Mouse (Mus musculus): ENCODE measurements at regions not wholly inside any gene's neighbourhood (a gene's known extent, or its start where the extent isn't known, plus 50 kb on each side); places are given as distances from the start of the nearest gene placed in this dataset.

DNA sequence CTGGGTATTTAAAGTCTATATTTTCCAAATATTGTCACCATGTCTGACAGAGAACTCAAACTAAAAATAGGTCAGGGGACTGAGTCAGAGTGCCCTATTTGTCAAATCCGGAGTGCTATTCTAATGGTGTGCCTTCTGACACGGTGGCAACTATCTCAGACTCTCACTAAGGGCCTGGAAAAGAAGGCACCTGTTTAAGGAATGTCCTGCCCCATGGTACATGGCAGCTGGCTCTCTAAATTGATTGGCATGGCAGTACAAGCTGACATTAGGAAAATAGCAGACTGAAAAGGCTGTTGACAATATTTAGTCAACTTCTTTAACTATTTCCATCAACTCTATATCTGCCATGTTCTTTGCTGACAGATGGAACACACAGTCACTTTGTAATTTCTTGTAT is 405.1 kb upstream of the A1bg start:
- Histone ChIP-seq H3K36me3 (ENCODE audit: control insufficient read depth, insufficient read depth, low read length) (no peaks in the 10 kb centered on the region), H3K4me1 (replicated peaks; ENCODE audit: control insufficient read depth, insufficient read depth, low read length) (no peaks in the 10 kb centered on the region), H3K27ac (ENCODE audit: control insufficient read depth, insufficient read depth, low read length) (no peak overlapping the region), H3K4me3 (ENCODE audit: control insufficient read depth, insufficient read depth, low read length) (no peak overlapping the region), H3K27me3 (ENCODE audit: control insufficient read depth, insufficient read depth, low read length) (no peaks in the 10 kb centered on the region)
- WGBS: 92% methylated on average over 2 of the region's 2 CpGs
- no peak for TF ChIP-seq POLR2A (IDR thresholded peaks at IDR 0.05; ENCODE audit: control insufficient read depth, extremely low read depth, insufficient read depth, low read length, poor library complexity)
- no peak for TF ChIP-seq CTCF (IDR thresholded peaks at IDR 0.05; ENCODE audit: borderline replicate concordance, control insufficient read depth, extremely low read depth, insufficient read depth, low read length, poor library complexity)
- DNase-seq: no peak

DNA sequence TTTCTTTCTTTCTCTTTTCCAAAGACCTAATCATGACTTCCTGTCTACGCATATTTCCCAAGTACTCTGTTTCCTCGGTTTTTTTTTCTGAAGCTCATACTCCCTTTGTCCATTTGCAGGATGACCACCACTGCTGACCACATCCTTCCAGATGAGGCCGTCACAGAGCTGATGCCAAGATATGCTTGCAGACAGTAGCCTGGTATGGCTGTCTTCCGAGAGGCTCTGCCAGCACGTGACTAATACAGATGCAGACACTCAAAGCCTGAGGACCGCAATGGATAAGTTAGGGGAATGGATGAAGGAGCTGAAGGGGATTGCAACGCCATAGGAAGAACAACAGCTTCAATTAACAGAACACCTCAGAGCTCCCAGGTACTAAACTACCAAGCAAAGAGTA is 399.4 kb upstream of the A1bg start:
- H3K27me3 ChIP-seq (ENCODE audit: control insufficient read depth, insufficient read depth, low read length): no peaks in the 10 kb centered on the region
- TF ChIP-seq POLR2A (IDR thresholded peaks at IDR 0.05; ENCODE audit: control insufficient read depth, extremely low read depth, insufficient read depth, low read length, poor library complexity): no peak
- TF ChIP-seq CTCF (IDR thresholded peaks at IDR 0.05; ENCODE audit: borderline replicate concordance, control insufficient read depth, extremely low read depth, insufficient read depth, low read length, poor library complexity): no peak
- no peak for DNase-seq
- H3K4me3 ChIP-seq (ENCODE audit: control insufficient read depth, insufficient read depth, low read length): no peak overlapping the region
- 93% methylated on average over 7 of the region's 7 CpGs for WGBS
- no peak overlapping the region for H3K27ac ChIP-seq (ENCODE audit: control insufficient read depth, insufficient read depth, low read length)
- H3K36me3 ChIP-seq (ENCODE audit: control insufficient read depth, insufficient read depth, low read length): no peaks in the 10 kb centered on the region
- no peaks in the 10 kb centered on the region for H3K4me1 ChIP-seq (replicated peaks; ENCODE audit: control insufficient read depth, insufficient read depth, low read length)

DNA sequence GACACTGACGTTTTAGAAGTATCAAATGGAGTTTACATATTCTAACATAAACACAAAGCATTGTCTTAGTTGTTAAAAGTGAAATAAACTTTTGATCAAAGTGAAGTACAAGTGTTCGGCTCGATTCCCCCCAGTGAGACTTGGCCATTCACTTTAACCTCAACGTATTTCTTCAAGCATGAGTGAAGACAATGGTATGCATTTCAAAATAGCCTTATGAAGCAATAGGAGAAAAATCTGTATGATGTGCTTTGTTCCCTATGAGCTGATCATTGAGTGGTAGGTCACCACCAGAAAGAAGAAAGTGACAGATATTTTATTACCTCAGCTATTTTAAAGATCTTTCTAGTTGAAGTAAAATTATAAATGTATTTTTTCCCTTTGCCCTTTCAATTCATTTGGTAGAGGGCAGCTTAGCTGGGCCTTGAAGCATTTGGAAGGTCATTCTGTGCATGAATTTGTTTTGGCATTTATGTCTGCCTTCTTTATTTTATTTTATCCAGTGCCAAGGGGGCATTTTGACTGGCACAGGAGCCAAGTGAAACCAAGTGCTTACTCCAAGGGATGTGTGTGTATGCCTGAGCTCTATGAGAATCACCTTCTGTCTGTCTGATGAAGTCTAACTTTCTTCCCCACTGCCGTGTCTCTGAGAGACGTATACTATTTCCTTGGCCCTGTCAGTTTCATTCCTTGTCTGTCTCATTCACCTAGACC is 386.8 kb upstream of the A1bg start:
- Histone ChIP-seq H3K27me3 (ENCODE audit: control insufficient read depth, insufficient read depth, low read length) (no peaks in the 10 kb centered on the region), H3K4me3 (ENCODE audit: control insufficient read depth, insufficient read depth, low read length) (no peak overlapping the region), H3K36me3 (ENCODE audit: control insufficient read depth, insufficient read depth, low read length) (no peaks in the 10 kb centered on the region), H3K27ac (ENCODE audit: control insufficient read depth, insufficient read depth, low read length) (no peak overlapping the region), H3K4me1 (replicated peaks; ENCODE audit: control insufficient read depth, insufficient read depth, low read length) (no peaks in the 10 kb centered on the region)
- TF ChIP-seq CTCF (IDR thresholded peaks at IDR 0.05; ENCODE audit: borderline replicate concordance, control insufficient read depth, extremely low read depth, insufficient read depth, low read length, poor library complexity) (no peak), POLR2A (IDR thresholded peaks at IDR 0.05; ENCODE audit: control insufficient read depth, extremely low read depth, insufficient read depth, low read length, poor library complexity) (no peak)
- WGBS: 92% methylated on average over 6 of the region's 6 CpGs
- no peak for DNase-seq

DNA sequence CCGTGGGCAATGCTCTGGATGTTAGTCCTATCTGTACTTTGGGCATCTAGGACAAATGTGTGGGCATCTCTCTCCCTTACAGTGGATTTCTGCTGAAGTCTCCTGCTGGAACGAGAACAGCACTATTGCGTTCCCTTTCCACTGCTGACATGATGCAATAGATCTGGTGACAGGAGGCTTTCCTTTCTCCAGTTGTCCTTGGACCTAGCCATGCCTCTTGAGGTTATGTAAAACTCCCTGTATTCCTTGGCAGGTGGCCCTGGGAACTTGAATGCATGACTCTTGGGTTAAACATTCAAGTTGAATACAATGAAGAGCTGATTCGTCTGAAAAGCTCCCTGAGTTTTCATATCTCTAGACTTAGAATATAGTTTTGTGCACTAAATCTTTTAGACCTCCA is 386.1 kb upstream of the A1bg start:
- H3K27me3 ChIP-seq (ENCODE audit: control insufficient read depth, insufficient read depth, low read length): no peaks in the 10 kb centered on the region
- 90% methylated on average over 4 of the region's 4 CpGs for WGBS
- DNase-seq: no peak
- no peaks in the 10 kb centered on the region for H3K36me3 ChIP-seq (ENCODE audit: control insufficient read depth, insufficient read depth, low read length)
- no peak overlapping the region for H3K27ac ChIP-seq (ENCODE audit: control insufficient read depth, insufficient read depth, low read length)
- H3K4me3 ChIP-seq (ENCODE audit: control insufficient read depth, insufficient read depth, low read length): no peak overlapping the region
- no peaks in the 10 kb centered on the region for H3K4me1 ChIP-seq (replicated peaks; ENCODE audit: control insufficient read depth, insufficient read depth, low read length)
- TF ChIP-seq CTCF (IDR thresholded peaks at IDR 0.05; ENCODE audit: borderline replicate concordance, control insufficient read depth, extremely low read depth, insufficient read depth, low read length, poor library complexity) (no peak), POLR2A (IDR thresholded peaks at IDR 0.05; ENCODE audit: control insufficient read depth, extremely low read depth, insufficient read depth, low read length, poor library complexity) (no peak)

DNA sequence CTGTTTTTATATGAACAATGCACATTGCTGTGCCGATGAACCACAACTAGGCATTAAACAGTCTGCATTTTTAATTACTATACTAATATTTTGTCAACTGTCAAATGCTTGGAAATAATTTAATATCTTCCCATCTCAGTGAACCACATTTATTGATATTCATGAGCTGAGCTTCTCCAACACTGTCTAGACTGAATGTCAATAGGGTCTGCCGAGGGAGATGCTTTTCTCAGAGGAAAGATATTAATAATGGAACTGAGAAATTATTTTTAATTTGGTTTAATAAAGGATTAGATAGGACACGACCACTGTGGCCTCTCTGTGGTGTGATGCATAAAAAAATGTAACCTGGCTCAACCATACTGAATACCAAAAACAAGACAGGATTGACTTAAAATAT is 381.7 kb upstream of the A1bg start:
- Histone ChIP-seq H3K4me3 (ENCODE audit: control insufficient read depth, insufficient read depth, low read length) (no peak overlapping the region), H3K27me3 (ENCODE audit: control insufficient read depth, insufficient read depth, low read length) (no peaks in the 10 kb centered on the region), H3K36me3 (ENCODE audit: control insufficient read depth, insufficient read depth, low read length) (no peaks in the 10 kb centered on the region), H3K4me1 (replicated peaks; ENCODE audit: control insufficient read depth, insufficient read depth, low read length) (no peaks in the 10 kb centered on the region), H3K27ac (ENCODE audit: control insufficient read depth, insufficient read depth, low read length) (no peak overlapping the region)
- WGBS: 88% methylated on average over 3 of the region's 3 CpGs
- no peak for DNase-seq
- TF ChIP-seq POLR2A (IDR thresholded peaks at IDR 0.05; ENCODE audit: control insufficient read depth, extremely low read depth, insufficient read depth, low read length, poor library complexity) (no peak), CTCF (IDR thresholded peaks at IDR 0.05; ENCODE audit: borderline replicate concordance, control insufficient read depth, extremely low read depth, insufficient read depth, low read length, poor library complexity) (no peak)

DNA sequence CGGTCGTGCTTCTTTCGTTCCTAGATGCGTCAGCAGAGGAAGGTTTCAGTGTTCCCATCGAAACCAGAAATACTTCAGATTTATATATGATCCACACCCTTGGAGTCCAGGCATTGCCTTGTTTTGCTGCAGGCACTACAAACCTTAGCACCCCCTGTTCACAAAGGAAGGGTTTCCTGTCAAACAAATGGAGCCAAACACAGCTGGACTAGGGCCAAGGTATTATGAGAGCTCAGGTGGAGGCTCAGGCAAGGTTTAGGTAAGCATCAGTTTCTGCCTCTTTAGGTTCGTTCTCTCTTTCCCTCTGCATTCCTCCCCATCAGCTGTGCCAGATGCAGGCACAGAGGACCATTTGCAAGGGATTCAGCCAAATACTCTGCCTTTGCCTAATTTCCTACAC is 377.0 kb upstream of the A1bg start:
- no peak for DNase-seq
- Histone ChIP-seq H3K4me1 (replicated peaks; ENCODE audit: control insufficient read depth, insufficient read depth, low read length) (no peaks in the 10 kb centered on the region), H3K4me3 (ENCODE audit: control insufficient read depth, insufficient read depth, low read length) (no peak overlapping the region), H3K27me3 (ENCODE audit: control insufficient read depth, insufficient read depth, low read length) (no peaks in the 10 kb centered on the region), H3K27ac (ENCODE audit: control insufficient read depth, insufficient read depth, low read length) (no peak overlapping the region), H3K36me3 (ENCODE audit: control insufficient read depth, insufficient read depth, low read length) (no peaks in the 10 kb centered on the region)
- TF ChIP-seq CTCF (IDR thresholded peaks at IDR 0.05; ENCODE audit: borderline replicate concordance, control insufficient read depth, extremely low read depth, insufficient read depth, low read length, poor library complexity) (no peak), POLR2A (IDR thresholded peaks at IDR 0.05; ENCODE audit: control insufficient read depth, extremely low read depth, insufficient read depth, low read length, poor library complexity) (no peak)
- WGBS: 89% methylated on average over 6 of the region's 6 CpGs
